8 mouse cellular contexts compared by ENCODE assay signal in genomic region chr13:38634800-38635269, GRCm38 (mm10). TPM values are rescaled to one million over a fixed set of nuclear protein-coding genes. Genes with fewer than 3 reads are reported as not detected.
DNase-seq lines count a peak whose midpoint lies in the region; ATAC-seq and TF ChIP-seq lines count a peak whose summit lies in the region.

TSS of gene Bloc1s5 (minus strand) at chr13:38635109.

- ATAC-seq in erythroblast, adult 5-6 weeks (replicated peaks; ENCODE audit: low FRiP score, poor library complexity, severe bottlenecking), result peak; percentile 86
- peak; percentile 89 for ATAC-seq in heart, embryonic 11.5 days (replicated peaks; ENCODE audit: insufficient number of reproducible peaks, low FRiP score, low TSS enrichment)
- peak; percentile 96 for ATAC-seq in kidney, embryonic 16.5 days (ENCODE audit: low FRiP score, low TSS enrichment)

- no peaks in the 10 kb centered on the region for H3K9me3 ChIP-seq in heart, embryonic 11.5 days (replicated peaks; ENCODE audit: control insufficient read depth, low read length)
- H3K9me3 ChIP-seq in kidney, embryonic 16.5 days (ENCODE audit: low read length), result no peaks in the 10 kb centered on the region

- DNase-seq in B cell, adult 2 months, result peak; percentile 93
- peak; percentile 99 for DNase-seq in brain, adult 2 months (ENCODE audit: low read depth, low spot score)
- peak; percentile 83 for DNase-seq in liver, adult 2 months (ENCODE audit: extremely low read depth, low read depth, low spot score)
- peak; percentile 94 for DNase-seq in splenic B cell, adult 2 months (ENCODE audit: low read depth, low spot score)

- peak within 1 kb of the TSS; percentile 83 for H3K9ac ChIP-seq in heart, embryonic 11.5 days (ENCODE audit: low read depth, low read length)
- peak within 1 kb of the TSS; percentile 82 for H3K9ac ChIP-seq in kidney, embryonic 16.5 days (replicated peaks; ENCODE audit: low read length)
- H3K9ac ChIP-seq in liver, adult 2 months (ENCODE audit: low read depth, low read length), result peak within 1 kb of the TSS; percentile 65

- H3K36me3 ChIP-seq in heart, embryonic 11.5 days (ENCODE audit: control insufficient read depth, insufficient read depth, low read length), result no peaks in the 10 kb centered on the region
- H3K36me3 ChIP-seq in kidney, embryonic 16.5 days (ENCODE audit: insufficient read depth, low read length), result no peaks in the 10 kb centered on the region
- H3K36me3 ChIP-seq in liver, adult 2 months (ENCODE audit: control insufficient read depth, insufficient read depth, low read length), result peaks cover 3% of the 10 kb centered on the region; the same call in 1 of the 2 replicates
- no peaks in the 10 kb centered on the region for H3K36me3 ChIP-seq in myocyte (ENCODE audit: control insufficient read depth, insufficient read depth)
- no peaks in the 10 kb centered on the region for H3K36me3 ChIP-seq in splenic B cell, adult 2 months (ENCODE audit: control insufficient read depth, insufficient read depth, low read length, poor library complexity, severe bottlenecking)

- H3K79me2 ChIP-seq in liver, adult 2 months (ENCODE audit: control insufficient read depth, insufficient read depth, low read length), result peaks cover 2% of the 10 kb centered on the region; the same call in 1 of the 2 replicates
- H3K79me2 ChIP-seq in myocyte (ENCODE audit: control insufficient read depth, insufficient read depth), result no peaks in the 10 kb centered on the region

- H3ac ChIP-seq in myocyte (ENCODE audit: control insufficient read depth, insufficient read length), result peak within 1 kb of the TSS; percentile 30

- no peaks in the 10 kb centered on the region for H3K27me3 ChIP-seq in heart, embryonic 11.5 days (ENCODE audit: control insufficient read depth, insufficient read depth, low read length)
- H3K27me3 ChIP-seq in kidney, embryonic 16.5 days (ENCODE audit: insufficient read depth, low read length), result no peaks in the 10 kb centered on the region
- H3K27me3 ChIP-seq in liver, adult 2 months (ENCODE audit: control insufficient read depth, insufficient read depth, low read length), result no peaks in the 10 kb centered on the region
- H3K27me3 ChIP-seq in myocyte (ENCODE audit: control insufficient read depth, insufficient read depth, insufficient read length), result no peaks in the 10 kb centered on the region
- no peaks in the 10 kb centered on the region for H3K27me3 ChIP-seq in splenic B cell, adult 2 months (ENCODE audit: control insufficient read depth, insufficient read depth, low read length, poor library complexity, severe bottlenecking)

- peaks cover 5% of the 10 kb centered on the region; the same call in 1 of the 2 replicates for H3K4me1 ChIP-seq in heart, embryonic 11.5 days (ENCODE audit: control insufficient read depth, insufficient read depth, low read length)
- peaks cover 9% of the 10 kb centered on the region for H3K4me1 ChIP-seq in kidney, embryonic 16.5 days (ENCODE audit: insufficient read depth, low read length)
- H3K4me1 ChIP-seq in liver, adult 2 months (ENCODE audit: control insufficient read depth, insufficient read depth, low read length), result peaks cover 11% of the 10 kb centered on the region; the same call in 1 of the 2 replicates

- peak within 1 kb of the TSS; percentile 54 for H3K27ac ChIP-seq in heart, embryonic 11.5 days (ENCODE audit: low read depth, low read length)
- peak within 1 kb of the TSS; percentile 73 for H3K27ac ChIP-seq in kidney, embryonic 16.5 days (ENCODE audit: low read length)
- H3K27ac ChIP-seq in liver, adult 2 months (replicated peaks; ENCODE audit: insufficient read depth, low read depth, low read length), result peak within 1 kb of the TSS; percentile 41

- TF ChIP-seq POLR2A in liver, adult 2 months (IDR thresholded peaks at IDR 0.05; ENCODE audit: extremely low read depth, insufficient read depth, low read length), result 0 out of 2 replicates have a peak, but pooled peaks have one; percentile 25
- TF ChIP-seq POLR2A in myocyte (IDR thresholded peaks at IDR 0.05; ENCODE audit: insufficient read length, low read depth), result peak; percentile 81

- peak within 1 kb of the TSS; percentile 82 for H3K4me3 ChIP-seq in heart, embryonic 11.5 days (ENCODE audit: low read depth, low read length)
- H3K4me3 ChIP-seq in kidney, embryonic 16.5 days (ENCODE audit: low read length), result peak within 1 kb of the TSS; percentile 86
- H3K4me3 ChIP-seq in liver, adult 2 months (ENCODE audit: insufficient read depth, low read depth, low read length), result peak within 1 kb of the TSS; percentile 81
- H3K4me3 ChIP-seq in myocyte, result peak within 1 kb of the TSS; percentile 73

- WGBS in heart, embryonic 11.5 days (ENCODE audit: insufficient replicate concordance), result under 1% methylated on average over 43 of the region's 44 CpGs
- under 1% methylated on average over 44 of the region's 44 CpGs for WGBS in kidney, embryonic 16.5 days
- WGBS in liver, adult 2 months, result under 1% methylated on average over 42 of the region's 44 CpGs

- peak within 1 kb of the TSS; percentile 82 for H3K4me2 ChIP-seq in heart, embryonic 11.5 days
- peak within 1 kb of the TSS; percentile 76 for H3K4me2 ChIP-seq in kidney, embryonic 16.5 days (replicated peaks; ENCODE audit: low read depth, low read length)
- peak within 1 kb of the TSS; percentile 85 for H3K4me2 ChIP-seq in myocyte (ENCODE audit: low read depth)

- no peak for TF ChIP-seq CTCF in liver, adult 2 months (IDR thresholded peaks at IDR 0.05; ENCODE audit: low read depth, low read length)

TF ChIP-seq in myocyte, 11 proteins besides CTCF, POLR2A, EP300 and RAD21:
- TF ChIP-seq USF1 (IDR thresholded peaks at IDR 0.05; ENCODE audit: low read depth), result no peak
- TF ChIP-seq CEBPB (IDR thresholded peaks at IDR 0.05; ENCODE audit: insufficient read depth, poor library complexity, severe bottlenecking), result no peak
- TF ChIP-seq SRF (IDR thresholded peaks at IDR 0.05; ENCODE audit: control insufficient read depth, insufficient read length, low read depth), result peak; percentile 84
- peak; percentile 75 for TF ChIP-seq POLR2AphosphoS2 (IDR thresholded peaks at IDR 0.05; ENCODE audit: insufficient read length, low read depth)
- no peak for TF ChIP-seq MAX (IDR thresholded peaks at IDR 0.05; ENCODE audit: low read depth)

RNA-seq across cellular contexts. Expression of gene Bloc1s5, which starts in this region (rescaled TPM):
- 0.38 and 1.3 TPM in 2 replicates for total RNA-seq in erythroblast, adult 5-6 weeks (2015; ENCODE audit: low replicate concordance)
- 3.2 and 11.2 TPM in 2 replicates for total RNA-seq in erythroblast, adult 5-6 weeks (2017; ENCODE audit: low replicate concordance)
- polyA plus RNA-seq in heart, embryonic 11.5 days (2014; fragmentation: Nextera tagmentation; extraction: Ambion mirVana), result 17.9 and 18.9 TPM in 2 replicates
- polyA plus RNA-seq in kidney, embryonic 16.5 days (2015; fragmentation: Nextera tagmentation; extraction: Ambion mirVana), result 22.7 and 24.0 TPM in 2 replicates
- total RNA-seq in liver, adult 2 months (2014; rRNA removed), result 12.6 and 13.0 TPM in 2 replicates
- 7.2 and 7.8 TPM in 2 replicates for polyA plus RNA-seq in liver, adult 2 months (2012; rRNA removed)
- 8.7 TPM for polyA plus RNA-seq in myocyte (2012; fragmentation: generic; extraction: Trizol)

Comparison
In these comparisons a context has a peak if more than half of its experiments do, and no peak if none do; other contexts are left out.
1. Peak in every context shown above with its lines: DNase-seq, ATAC-seq, H3K4me3 ChIP-seq and H3K27ac ChIP-seq.